Mouse (Mus musculus): ENCODE measurements at regions not wholly inside any gene's neighbourhood (a gene's known extent, or its start where the extent isn't known, plus 50 kb on each side); places are given as distances from the start of the nearest gene placed in this dataset.
A peak's percentile ranks its signal among the peaks of the same experiment; 100 is the strongest.

DNA sequence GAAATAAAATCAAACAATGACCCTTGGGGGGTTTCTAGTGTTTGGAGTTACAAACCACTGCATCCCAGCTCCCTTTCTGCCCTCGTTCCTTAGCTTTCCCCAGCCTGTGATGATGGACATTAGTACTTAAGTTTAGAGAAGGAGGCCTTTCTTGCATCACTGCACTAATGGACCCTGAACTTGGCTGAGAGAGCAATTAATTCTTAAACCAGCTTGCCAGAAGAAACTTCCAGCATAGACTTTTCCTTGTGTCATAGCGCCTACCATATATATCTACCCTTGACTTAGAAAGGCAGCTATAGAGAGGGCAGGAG lies 303.9 kb upstream of the Sel1l start:
- no peak for DNase-seq (ENCODE audit: low read depth, low spot score)

GRCm38 (mm10) chr12:92152043-92152921 lies 303.3 kb upstream of the Sel1l start:
- DNase-seq (ENCODE audit: low read depth, low spot score): no peak

GRCm38 (mm10) chr12:92137539-92137938 lies 288.6 kb upstream of the Sel1l start:
- no peak for DNase-seq (ENCODE audit: low read depth, low spot score)

GRCm38 (mm10) chr12:92127648-92128047 lies 278.7 kb upstream of the Sel1l start:
- DNase-seq (ENCODE audit: low read depth, low spot score): no peak

GRCm38 (mm10) chr12:92120164-92120815 lies 271.3 kb upstream of the Sel1l start:
- no peak for DNase-seq (ENCODE audit: low read depth, low spot score)

GRCm38 (mm10) chr12:92109615-92110014 lies 260.7 kb upstream of the Sel1l start:
- DNase-seq (ENCODE audit: low read depth, low spot score): no peak

- DNase-seq (ENCODE audit: low read depth, low spot score): no peak
These were observed 251.1 kb upstream of the Sel1l start for GRCm38 (mm10) chr12:92100080-92100479.

DNA sequence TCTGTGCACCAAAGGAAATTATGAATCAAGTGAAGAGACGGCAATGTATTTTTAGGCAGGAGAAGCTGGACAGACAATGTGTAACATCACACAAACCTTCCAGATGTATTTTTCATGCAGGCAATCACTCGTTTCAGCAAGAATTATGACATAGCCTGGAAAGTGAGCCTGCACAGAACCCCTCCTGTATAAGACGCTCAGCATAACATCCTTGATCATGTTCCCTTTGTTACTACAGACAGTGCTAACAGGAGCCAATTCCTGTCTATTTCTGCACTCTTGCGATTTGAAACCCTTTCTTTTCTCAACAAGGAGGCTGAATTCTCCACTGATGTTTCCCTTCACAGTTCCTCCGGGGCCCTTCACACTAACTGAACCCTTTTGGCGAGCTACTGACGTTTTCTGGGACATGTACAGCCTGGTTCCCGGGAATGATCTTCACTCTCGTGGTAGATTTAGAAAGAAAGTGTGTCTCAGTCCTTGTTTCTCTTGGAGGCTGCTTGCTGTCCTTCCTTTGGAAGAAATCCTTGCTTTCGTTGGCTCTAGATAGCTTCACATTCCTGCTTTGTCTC lies 243.9 kb upstream of the Sel1l start:
- no peak for DNase-seq (ENCODE audit: low read depth, low spot score)

GRCm38 (mm10) chr12:92073209-92073608 lies 224.3 kb upstream of the Sel1l start:
- DNase-seq (ENCODE audit: low read depth, low spot score): no peak

DNA sequence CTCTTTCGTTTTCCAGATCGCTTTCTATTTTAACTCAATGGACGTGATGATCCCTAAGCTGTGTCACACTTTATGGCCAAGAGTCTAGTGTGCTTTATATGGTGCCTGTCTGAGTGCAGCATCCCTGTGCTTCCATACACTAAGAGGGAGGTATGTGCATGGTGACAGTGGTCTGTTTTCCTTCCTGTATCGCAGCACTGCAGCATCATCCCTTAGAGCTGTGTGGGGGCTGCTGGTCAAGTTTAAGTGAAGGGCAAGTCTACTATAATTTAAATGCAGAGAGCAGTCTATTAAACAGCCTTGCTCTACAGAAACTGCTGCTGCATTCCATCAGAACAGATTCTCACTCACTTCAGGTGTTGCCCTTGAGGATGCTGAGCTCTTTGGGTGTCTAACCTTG lies 213.8 kb upstream of the Sel1l start:
- no peak for DNase-seq (ENCODE audit: low read depth, low spot score)

DNA sequence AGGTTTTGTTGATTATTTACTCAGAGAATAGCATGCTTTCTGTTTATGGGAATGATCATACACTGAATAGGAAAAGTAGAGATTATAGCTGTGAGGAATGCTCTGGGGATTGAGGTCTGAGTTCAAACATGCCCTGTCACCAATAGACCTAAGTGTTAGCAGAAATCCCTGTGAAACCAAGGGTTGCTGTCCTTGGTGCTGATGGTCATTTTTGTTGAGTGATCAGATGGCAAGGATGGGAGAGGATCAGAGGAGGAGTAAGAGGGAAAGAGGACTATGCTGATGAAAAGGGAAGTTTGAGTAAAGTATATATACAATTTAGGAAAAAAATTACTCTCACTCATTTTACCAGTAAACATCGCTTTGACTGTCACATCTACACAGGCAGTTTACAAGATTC lies 191.5 kb upstream of the Sel1l start:
- DNase-seq (ENCODE audit: low read depth, low spot score): peak; percentile 34

- no peak for DNase-seq (ENCODE audit: low read depth, low spot score)
These were observed 180.2 kb upstream of the Sel1l start for GRCm38 (mm10) chr12:92029192-92029591.

DNA sequence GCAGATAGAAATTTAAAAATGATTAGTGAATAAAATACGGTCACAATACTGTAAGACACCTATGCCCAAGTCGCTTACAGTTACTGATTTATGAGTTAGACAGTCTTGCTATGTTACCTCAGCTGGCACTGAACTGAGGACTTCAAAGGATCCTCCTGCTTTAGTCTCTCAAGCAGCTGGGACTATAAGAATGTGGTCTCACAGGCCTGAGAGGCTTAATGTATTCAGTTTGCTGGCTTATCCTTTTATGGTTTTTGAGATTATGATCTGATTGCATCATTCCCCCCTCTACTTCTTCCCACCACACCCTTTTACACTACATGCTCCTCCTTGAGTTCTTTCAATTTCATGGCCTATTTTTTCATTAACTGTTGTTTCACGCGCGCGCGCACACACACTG lies 179.4 kb upstream of the Sel1l start:
- DNase-seq (ENCODE audit: low read depth, low spot score): no peak

GRCm38 (mm10) chr12:92024461-92025218 lies 175.7 kb upstream of the Sel1l start:
- DNase-seq (ENCODE audit: low read depth, low spot score): no peak

DNA sequence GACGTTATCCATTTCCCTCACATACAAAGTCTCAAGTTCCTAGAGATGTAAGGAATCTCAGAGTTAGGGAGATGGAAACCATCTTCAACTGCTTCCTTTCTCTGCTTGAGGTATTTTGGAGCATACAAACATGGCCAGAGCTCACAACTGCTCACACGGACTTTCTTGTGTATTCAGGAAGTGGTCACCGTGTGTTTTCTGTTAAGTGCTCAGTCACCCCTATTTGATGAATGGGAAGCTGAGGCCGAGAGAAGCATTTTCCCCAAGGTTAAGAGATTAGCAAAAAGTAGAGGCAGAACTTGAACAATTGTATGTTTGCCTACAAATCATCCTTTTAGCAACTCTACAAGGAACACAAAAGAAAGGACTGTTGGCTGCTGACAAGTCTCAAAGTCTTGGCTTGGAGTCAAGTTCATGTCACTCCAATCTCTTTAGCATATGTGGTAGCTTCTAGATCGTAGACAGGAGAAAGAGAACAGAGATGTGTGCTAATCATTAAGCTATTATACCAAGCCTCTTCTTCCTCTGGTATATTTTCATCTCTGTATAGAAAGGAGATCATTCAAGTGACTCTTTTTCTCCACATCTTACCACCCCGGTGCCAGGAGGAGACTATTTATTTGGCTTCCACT lies 170.8 kb upstream of the Sel1l start:
- no peak for DNase-seq (ENCODE audit: low read depth, low spot score)

GRCm38 (mm10) chr12:92015373-92015772 lies 166.4 kb upstream of the Sel1l start:
- DNase-seq (ENCODE audit: low read depth, low spot score): no peak

DNA sequence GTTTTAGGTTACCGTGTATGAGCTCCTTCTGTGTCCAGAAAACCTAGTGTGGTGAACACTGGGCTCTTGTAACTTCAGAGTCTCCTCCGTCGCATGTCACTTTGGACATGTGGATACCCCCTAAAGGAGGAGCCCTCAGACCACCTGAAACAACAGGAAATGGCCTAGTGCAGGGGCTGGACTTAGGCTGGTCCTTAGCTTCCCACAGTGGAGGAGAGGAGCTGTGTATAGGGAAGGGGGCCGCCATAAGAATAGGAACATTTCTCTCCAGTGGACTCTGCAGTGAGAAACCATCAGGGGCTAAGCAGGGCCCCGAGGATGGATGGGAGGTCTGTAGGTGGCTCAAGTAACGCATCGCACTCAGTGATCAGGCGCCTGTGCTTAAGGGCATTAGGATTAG lies 165.0 kb upstream of the Sel1l start:
- DNase-seq (ENCODE audit: low read depth, low spot score): no peak

DNA sequence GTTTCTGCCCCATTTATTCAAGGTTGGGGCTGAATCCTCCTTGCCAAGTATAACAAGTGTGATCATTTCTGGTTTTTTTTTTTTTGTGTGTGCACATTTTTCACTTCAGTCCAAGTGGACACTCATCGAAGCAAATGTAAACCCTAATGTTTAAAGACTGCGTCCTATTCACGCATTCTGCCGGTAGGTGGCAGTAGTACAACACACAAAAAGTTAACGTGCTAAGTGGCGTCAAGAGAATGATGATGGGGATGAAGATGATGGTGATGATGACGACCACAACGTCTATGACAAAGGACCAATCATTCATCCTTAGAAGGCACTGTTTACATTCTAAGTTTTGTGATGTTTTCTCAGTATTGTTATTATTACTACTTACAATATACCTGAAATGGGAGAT lies 164.3 kb upstream of the Sel1l start:
- peak; percentile 35 for DNase-seq (ENCODE audit: low read depth, low spot score)

- no peak for DNase-seq (ENCODE audit: low read depth, low spot score)
These were observed 155.6 kb upstream of the Sel1l start for GRCm38 (mm10) chr12:92004391-92005094.

- no peak for DNase-seq (ENCODE audit: low read depth, low spot score)
These were observed 150.1 kb upstream of the Sel1l start for GRCm38 (mm10) chr12:91999031-91999430.

DNA sequence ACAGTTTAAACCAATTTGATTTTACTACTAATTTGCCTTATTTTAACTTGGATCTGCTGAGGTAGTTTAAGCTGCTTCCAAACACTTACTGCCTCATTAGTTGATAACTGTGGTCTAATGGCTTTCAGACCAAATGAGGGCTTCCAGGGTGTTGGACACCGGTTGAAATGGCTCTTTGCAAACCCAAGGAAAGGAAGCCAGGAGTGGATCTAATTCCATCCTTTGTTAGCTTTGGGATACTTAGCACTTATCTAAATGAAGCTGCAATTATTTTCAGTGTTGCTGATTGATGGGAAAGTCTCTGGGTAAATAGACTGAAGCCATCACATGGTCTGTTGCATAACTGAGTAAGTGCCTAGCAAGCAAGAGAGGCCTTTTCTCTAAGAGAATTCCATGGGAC lies 148.4 kb upstream of the Sel1l start:
- DNase-seq (ENCODE audit: low read depth, low spot score): no peak
